Mouse (Mus musculus): ENCODE measurements at regions not wholly inside any gene's neighbourhood (a gene's known extent, or its start where the extent isn't known, plus 50 kb on each side); places are given as distances from the start of the nearest gene placed in this dataset.

GRCm38 (mm10) chr2:160421216-160421911 lies 54.5 kb upstream of the Mafb start:
- no peaks in the 10 kb centered on the region for H3K9me3 ChIP-seq (ENCODE audit: control insufficient read depth, low read length)
- no peaks in the 10 kb centered on the region for H3K36me3 ChIP-seq (ENCODE audit: control insufficient read depth, insufficient read depth, low read length)
- no peak overlapping the region for H3K4me2 ChIP-seq
- no peaks in the 10 kb centered on the region for H3K27me3 ChIP-seq (ENCODE audit: control insufficient read depth, insufficient read depth, low read length)
- 27% methylated on average over 13 of the region's 13 CpGs for WGBS
- H3K9ac ChIP-seq (ENCODE audit: low read length) = no peak overlapping the region
- ATAC-seq (ENCODE audit: low FRiP score) (no peak), DNase-seq (ENCODE audit: low spot score, missing footprints) (peak; percentile 82)
- no peak overlapping the region for H3K27ac ChIP-seq (ENCODE audit: low read depth, low read length)
- peaks cover 5% of the 10 kb centered on the region for H3K4me1 ChIP-seq (ENCODE audit: control insufficient read depth, insufficient read depth, low read length)
- H3K4me3 ChIP-seq (ENCODE audit: low read depth, low read length) = no peak overlapping the region

GRCm38 (mm10) chr2:160424491-160424890 lies 57.6 kb upstream of the Mafb start:
- ATAC-seq (ENCODE audit: low FRiP score) (no peak), DNase-seq (ENCODE audit: low spot score, missing footprints) (no peak)
- 89% methylated on average over 7 of the region's 7 CpGs for WGBS
- no peak overlapping the region for H3K27ac ChIP-seq (ENCODE audit: low read depth, low read length)
- no peak overlapping the region for H3K4me2 ChIP-seq
- no peak overlapping the region for H3K9ac ChIP-seq (ENCODE audit: low read length)
- no peaks in the 10 kb centered on the region for H3K9me3 ChIP-seq (ENCODE audit: control insufficient read depth, low read length)
- no peak overlapping the region for H3K4me3 ChIP-seq (ENCODE audit: low read depth, low read length)
- no peaks in the 10 kb centered on the region for H3K27me3 ChIP-seq (ENCODE audit: control insufficient read depth, insufficient read depth, low read length)
- peaks cover 5% of the 10 kb centered on the region for H3K4me1 ChIP-seq (ENCODE audit: control insufficient read depth, insufficient read depth, low read length)
- H3K36me3 ChIP-seq (ENCODE audit: control insufficient read depth, insufficient read depth, low read length) = no peaks in the 10 kb centered on the region

GRCm38 (mm10) chr2:160427431-160427830 lies 60.6 kb upstream of the Mafb start:
- ATAC-seq (ENCODE audit: low FRiP score) (no peak), DNase-seq (ENCODE audit: low spot score, missing footprints) (no peak)
- H3K27me3 ChIP-seq (ENCODE audit: control insufficient read depth, insufficient read depth, low read length) = no peaks in the 10 kb centered on the region
- H3K9me3 ChIP-seq (ENCODE audit: control insufficient read depth, low read length) = no peaks in the 10 kb centered on the region
- 78% methylated on average over 10 of the region's 10 CpGs for WGBS
- no peak overlapping the region for H3K4me2 ChIP-seq
- H3K36me3 ChIP-seq (ENCODE audit: control insufficient read depth, insufficient read depth, low read length) = no peaks in the 10 kb centered on the region
- H3K4me3 ChIP-seq (ENCODE audit: low read depth, low read length) = no peak overlapping the region
- H3K27ac ChIP-seq (ENCODE audit: low read depth, low read length) = no peak overlapping the region
- no peak overlapping the region for H3K9ac ChIP-seq (ENCODE audit: low read length)
- H3K4me1 ChIP-seq (ENCODE audit: control insufficient read depth, insufficient read depth, low read length) = no peaks in the 10 kb centered on the region

- Histone ChIP-seq H3K4me1 (ENCODE audit: control insufficient read depth, insufficient read depth, low read length) (no peaks in the 10 kb centered on the region), H3K36me3 (ENCODE audit: control insufficient read depth, insufficient read depth, low read length) (no peaks in the 10 kb centered on the region), H3K4me2 (no peak overlapping the region), H3K27ac (ENCODE audit: low read depth, low read length) (no peak overlapping the region), H3K27me3 (ENCODE audit: control insufficient read depth, insufficient read depth, low read length) (no peaks in the 10 kb centered on the region), H3K4me3 (ENCODE audit: low read depth, low read length) (no peak overlapping the region), H3K9ac (ENCODE audit: low read length) (no peak overlapping the region), H3K9me3 (ENCODE audit: control insufficient read depth, low read length) (no peaks in the 10 kb centered on the region)
- ATAC-seq (ENCODE audit: low FRiP score) (no peak), DNase-seq (ENCODE audit: low spot score, missing footprints) (no peak)
- whole genome bisulfite sequencing = 79% methylated on average over 10 of the region's 10 CpGs
Observed at GRCm38 (mm10) chr2:160433252-160433651, 66.4 kb upstream of the Mafb start.

GRCm38 (mm10) chr2:160434701-160435100 lies 67.8 kb upstream of the Mafb start:
- Histone ChIP-seq H3K36me3 (ENCODE audit: control insufficient read depth, insufficient read depth, low read length) (no peaks in the 10 kb centered on the region), H3K4me3 (ENCODE audit: low read depth, low read length) (no peak overlapping the region), H3K27ac (ENCODE audit: low read depth, low read length) (no peak overlapping the region), H3K9ac (ENCODE audit: low read length) (no peak overlapping the region), H3K27me3 (ENCODE audit: control insufficient read depth, insufficient read depth, low read length) (no peaks in the 10 kb centered on the region), H3K4me2 (no peak overlapping the region), H3K9me3 (ENCODE audit: control insufficient read depth, low read length) (no peaks in the 10 kb centered on the region), H3K4me1 (ENCODE audit: control insufficient read depth, insufficient read depth, low read length) (no peaks in the 10 kb centered on the region)
- DNase-seq (ENCODE audit: low spot score, missing footprints) = no peak
- ATAC-seq (ENCODE audit: low FRiP score) = no peak
- WGBS = 83% methylated on average over 5 of the region's 5 CpGs

GRCm38 (mm10) chr2:160435622-160436021 lies 68.8 kb upstream of the Mafb start:
- no peaks in the 10 kb centered on the region for H3K9me3 ChIP-seq (ENCODE audit: control insufficient read depth, low read length)
- H3K4me2 ChIP-seq = no peak overlapping the region
- ATAC-seq (ENCODE audit: low FRiP score) = no peak
- H3K4me3 ChIP-seq (ENCODE audit: low read depth, low read length) = no peak overlapping the region
- H3K9ac ChIP-seq (ENCODE audit: low read length) = no peak overlapping the region
- DNase-seq (ENCODE audit: low spot score, missing footprints) = no peak
- H3K36me3 ChIP-seq (ENCODE audit: control insufficient read depth, insufficient read depth, low read length) = no peaks in the 10 kb centered on the region
- no peaks in the 10 kb centered on the region for H3K27me3 ChIP-seq (ENCODE audit: control insufficient read depth, insufficient read depth, low read length)
- H3K4me1 ChIP-seq (ENCODE audit: control insufficient read depth, insufficient read depth, low read length) = no peaks in the 10 kb centered on the region
- no peak overlapping the region for H3K27ac ChIP-seq (ENCODE audit: low read depth, low read length)
- 84% methylated on average over 3 of the region's 3 CpGs for WGBS

- H3K4me2 ChIP-seq = no peak overlapping the region
- H3K9me3 ChIP-seq (ENCODE audit: control insufficient read depth, low read length) = no peaks in the 10 kb centered on the region
- no peaks in the 10 kb centered on the region for H3K27me3 ChIP-seq (ENCODE audit: control insufficient read depth, insufficient read depth, low read length)
- DNase-seq (ENCODE audit: low spot score, missing footprints) (peak; percentile 44), ATAC-seq (ENCODE audit: low FRiP score) (no peak)
- no peaks in the 10 kb centered on the region for H3K4me1 ChIP-seq (ENCODE audit: control insufficient read depth, insufficient read depth, low read length)
- no peak overlapping the region for H3K4me3 ChIP-seq (ENCODE audit: low read depth, low read length)
- no peak overlapping the region for H3K27ac ChIP-seq (ENCODE audit: low read depth, low read length)
- no peak overlapping the region for H3K9ac ChIP-seq (ENCODE audit: low read length)
- WGBS = 86% methylated on average over 2 of the region's 2 CpGs
- no peaks in the 10 kb centered on the region for H3K36me3 ChIP-seq (ENCODE audit: control insufficient read depth, insufficient read depth, low read length)
Observed at GRCm38 (mm10) chr2:160439028-160439427, 72.2 kb upstream of the Mafb start.

GRCm38 (mm10) chr2:160440236-160440635 lies 73.4 kb upstream of the Mafb start:
- DNase-seq (ENCODE audit: low spot score, missing footprints) (peak; percentile 76), ATAC-seq (ENCODE audit: low FRiP score) (no peak)
- no peaks in the 10 kb centered on the region for H3K27me3 ChIP-seq (ENCODE audit: control insufficient read depth, insufficient read depth, low read length)
- H3K4me1 ChIP-seq (ENCODE audit: control insufficient read depth, insufficient read depth, low read length) = no peaks in the 10 kb centered on the region
- H3K27ac ChIP-seq (ENCODE audit: low read depth, low read length) = no peak overlapping the region
- no peaks in the 10 kb centered on the region for H3K9me3 ChIP-seq (ENCODE audit: control insufficient read depth, low read length)
- H3K4me2 ChIP-seq = no peak overlapping the region
- WGBS = 83% methylated on average over 9 of the region's 9 CpGs
- H3K4me3 ChIP-seq (ENCODE audit: low read depth, low read length) = no peak overlapping the region
- H3K9ac ChIP-seq (ENCODE audit: low read length) = no peak overlapping the region
- H3K36me3 ChIP-seq (ENCODE audit: control insufficient read depth, insufficient read depth, low read length) = no peaks in the 10 kb centered on the region

GRCm38 (mm10) chr2:160451057-160451456 lies 84.2 kb upstream of the Mafb start:
- 6% methylated on average over 8 of the region's 8 CpGs for WGBS
- DNase-seq (ENCODE audit: low spot score, missing footprints) (no peak), ATAC-seq (ENCODE audit: low FRiP score) (peak; percentile 69)
- no peaks in the 10 kb centered on the region for H3K9me3 ChIP-seq (ENCODE audit: control insufficient read depth, low read length)
- H3K4me1 ChIP-seq (ENCODE audit: control insufficient read depth, insufficient read depth, low read length) = peaks cover 15% of the 10 kb centered on the region
- peak overlapping the region; percentile 37; the same call in 1 of the 2 replicates for H3K4me3 ChIP-seq (ENCODE audit: low read depth, low read length)
- no peaks in the 10 kb centered on the region for H3K27me3 ChIP-seq (ENCODE audit: control insufficient read depth, insufficient read depth, low read length)
- H3K27ac ChIP-seq (ENCODE audit: low read depth, low read length) = peak overlapping the region; percentile 46; the same call in 1 of the 2 replicates
- no peaks in the 10 kb centered on the region for H3K36me3 ChIP-seq (ENCODE audit: control insufficient read depth, insufficient read depth, low read length)
- peak overlapping the region; percentile 81 for H3K4me2 ChIP-seq
- no peak overlapping the region; the same call in 1 of the 2 replicates for H3K9ac ChIP-seq (ENCODE audit: low read length)

Measured in midbrain, embryonic 11.5 days (tissue).